Mouse (Mus musculus): ENCODE results near the gene Kcnma1. TPM values are rescaled to one million over a fixed set of nuclear protein-coding genes. Genes with fewer than 3 reads are reported as not detected.

Kcnma1 gene
- polyA plus RNA-seq, 1 experiment, result 0.29 TPM

DNA sequence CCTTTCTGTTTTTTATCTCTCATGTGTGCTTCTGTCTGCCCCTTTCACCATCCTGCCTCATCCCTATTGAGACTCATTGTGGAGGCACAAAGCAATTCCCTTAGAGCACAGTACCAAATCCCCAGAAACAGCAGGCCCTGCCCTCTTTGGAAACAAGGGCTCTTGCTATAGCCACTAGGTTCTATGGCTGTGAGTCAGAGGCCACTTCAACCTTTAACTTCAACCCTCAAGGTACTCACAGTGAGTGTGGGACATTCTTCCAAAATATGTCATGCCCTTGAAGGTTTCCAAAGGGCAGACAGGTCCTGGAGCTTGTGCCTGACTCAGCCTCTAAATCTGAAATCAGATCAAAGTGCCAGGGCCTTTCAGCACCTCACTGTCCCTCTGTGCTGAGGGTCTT, 272.8 kb downstream of the Kcnma1 start:
- no peaks in the 10 kb centered on the region for H3K36me3 ChIP-seq (ENCODE audit: control insufficient read depth, insufficient read depth, low read length)
- no peak for DNase-seq (ENCODE audit: low read depth in 1 of 2, low spot score in 2 of 2)

DNA sequence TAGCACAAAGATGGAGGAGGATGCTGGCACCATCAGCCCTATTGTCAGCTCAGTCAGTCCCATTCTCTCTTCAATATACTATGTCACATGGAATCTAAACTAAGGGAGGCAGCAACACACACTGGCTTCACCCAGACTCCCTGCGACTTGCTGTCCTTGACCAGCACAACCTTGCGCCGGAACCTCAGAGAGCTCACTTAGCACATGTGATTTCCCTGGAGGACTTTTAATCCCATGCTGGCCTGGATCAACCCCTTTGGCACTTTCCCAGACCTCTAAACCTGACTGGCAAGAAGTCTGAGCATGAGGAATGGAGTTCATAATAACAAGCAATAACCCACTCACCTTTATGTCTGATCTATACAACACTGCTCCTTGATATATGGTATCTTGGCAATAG, 280.1 kb downstream of the Kcnma1 start:
- no peak for DNase-seq (ENCODE audit: low read depth in 1 of 2, low spot score in 2 of 2)
- Histone ChIP-seq H3K27me3 (ENCODE audit: control insufficient read depth, insufficient read depth, low read length) (no peaks in the 10 kb centered on the region), H3K4me3 (ENCODE audit: extremely low read depth, insufficient read depth, insufficient read length) (no peak overlapping the region), H3K4me1 (ENCODE audit: control insufficient read depth, insufficient read depth, insufficient read length) (no peaks in the 10 kb centered on the region), H3K27ac (ENCODE audit: insufficient read depth, low read length) (no peak overlapping the region), H3K36me3 (ENCODE audit: control insufficient read depth, insufficient read depth, low read length) (no peaks in the 10 kb centered on the region)
- 89% methylated on average over 3 of the region's 3 CpGs for whole genome bisulfite sequencing
- TF ChIP-seq POLR2A (IDR thresholded peaks at IDR 0.05; ENCODE audit: low read depth, low read length), result no peak
- TF ChIP-seq CTCF (IDR thresholded peaks at IDR 0.05; ENCODE audit: extremely low read depth, insufficient read depth, insufficient read length, insufficient replicate concordance), result no peak

More for the DNA sequence above, 272.8 kb downstream of the Kcnma1 start:
- no peak for TF ChIP-seq CTCF (IDR thresholded peaks at IDR 0.05; ENCODE audit: extremely low read depth, insufficient read depth, insufficient read length, insufficient replicate concordance)
- no peak for TF ChIP-seq POLR2A (IDR thresholded peaks at IDR 0.05; ENCODE audit: low read depth, low read length)
- no peak overlapping the region for H3K27ac ChIP-seq (ENCODE audit: insufficient read depth, low read length)
- no peaks in the 10 kb centered on the region for H3K4me1 ChIP-seq (ENCODE audit: control insufficient read depth, insufficient read depth, insufficient read length)
- no peaks in the 10 kb centered on the region for H3K27me3 ChIP-seq (ENCODE audit: control insufficient read depth, insufficient read depth, low read length)
- H3K4me3 ChIP-seq (ENCODE audit: extremely low read depth, insufficient read depth, insufficient read length), result no peak overlapping the region

GRCm38 (mm10) chr14:23729377-23729776, 284.9 kb downstream of the Kcnma1 start:
- 48% methylated on average over 2 of the region's 2 CpGs for WGBS

DNA sequence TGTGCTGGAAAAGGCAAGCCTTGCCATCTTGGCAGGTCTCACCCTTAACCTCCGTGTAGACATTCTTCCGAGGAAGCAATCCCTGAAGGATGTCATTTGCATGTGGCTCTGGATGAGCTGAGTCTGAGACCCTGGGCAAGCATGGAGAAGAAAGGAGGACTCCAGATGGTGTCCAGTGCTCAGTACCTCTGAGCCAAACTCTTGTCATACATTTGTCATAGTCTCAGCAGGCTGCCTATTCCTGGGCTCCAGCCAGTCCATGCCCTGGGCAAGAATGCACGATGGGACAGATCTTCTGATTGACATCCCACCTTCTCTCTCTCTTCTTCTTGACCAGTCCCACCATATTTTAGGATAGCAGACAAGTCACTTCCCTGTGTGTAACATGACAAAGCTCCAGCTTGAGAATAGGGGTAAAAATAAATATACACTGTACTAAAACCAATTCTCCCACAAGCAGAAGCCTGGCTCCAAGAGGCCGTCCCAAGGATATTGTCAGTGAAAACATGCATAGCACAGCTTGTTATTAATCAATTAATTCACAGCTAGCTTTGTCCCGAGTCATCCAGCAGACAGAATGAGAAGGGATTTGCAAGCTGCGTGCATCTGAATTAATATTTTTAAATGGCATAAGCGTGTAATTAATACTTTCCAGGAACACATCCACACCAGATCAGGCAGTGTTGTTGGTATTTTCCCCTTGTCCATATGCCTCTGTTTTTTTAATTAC, 290.4 kb downstream of the Kcnma1 start:
- no peak overlapping the region for H3K27ac ChIP-seq (ENCODE audit: insufficient read depth, low read length)
- no peaks in the 10 kb centered on the region for H3K4me1 ChIP-seq (ENCODE audit: control insufficient read depth, insufficient read depth, insufficient read length)
- 82% methylated on average over 7 of the region's 7 CpGs for WGBS
- no peak overlapping the region for H3K4me3 ChIP-seq (ENCODE audit: extremely low read depth, insufficient read depth, insufficient read length)
- TF ChIP-seq CTCF (IDR thresholded peaks at IDR 0.05; ENCODE audit: extremely low read depth, insufficient read depth, insufficient read length, insufficient replicate concordance), result no peak
- no peak for DNase-seq (ENCODE audit: low read depth in 1 of 2, low spot score in 2 of 2)
- no peaks in the 10 kb centered on the region for H3K27me3 ChIP-seq (ENCODE audit: control insufficient read depth, insufficient read depth, low read length)
- no peaks in the 10 kb centered on the region for H3K36me3 ChIP-seq (ENCODE audit: control insufficient read depth, insufficient read depth, low read length)

More at GRCm38 (mm10) chr14:23729377-23729776, 284.9 kb downstream of the Kcnma1 start:
- no peak for DNase-seq (ENCODE audit: low read depth in 1 of 2, low spot score in 2 of 2)
- no peaks in the 10 kb centered on the region for H3K36me3 ChIP-seq (ENCODE audit: control insufficient read depth, insufficient read depth, low read length)
- no peak overlapping the region for H3K27ac ChIP-seq (ENCODE audit: insufficient read depth, low read length)
- no peak overlapping the region for H3K4me3 ChIP-seq (ENCODE audit: extremely low read depth, insufficient read depth, insufficient read length)
- TF ChIP-seq POLR2A (IDR thresholded peaks at IDR 0.05; ENCODE audit: low read depth, low read length) (no peak), CTCF (IDR thresholded peaks at IDR 0.05; ENCODE audit: extremely low read depth, insufficient read depth, insufficient read length, insufficient replicate concordance) (no peak)
- H3K27me3 ChIP-seq (ENCODE audit: control insufficient read depth, insufficient read depth, low read length), result no peaks in the 10 kb centered on the region
- H3K4me1 ChIP-seq (ENCODE audit: control insufficient read depth, insufficient read depth, insufficient read length), result no peaks in the 10 kb centered on the region

- no peak for TF ChIP-seq CTCF (IDR thresholded peaks at IDR 0.05; ENCODE audit: extremely low read depth, insufficient read depth, insufficient read length, insufficient replicate concordance)
- no peak for TF ChIP-seq POLR2A (IDR thresholded peaks at IDR 0.05; ENCODE audit: low read depth, low read length)
- WGBS, result 85% methylated on average over 3 of the region's 3 CpGs
- no peak for DNase-seq (ENCODE audit: low read depth in 1 of 2, low spot score in 2 of 2)
These were observed 295.0 kb downstream of the Kcnma1 start for GRCm38 (mm10) chr14:23719246-23719645.

DNA sequence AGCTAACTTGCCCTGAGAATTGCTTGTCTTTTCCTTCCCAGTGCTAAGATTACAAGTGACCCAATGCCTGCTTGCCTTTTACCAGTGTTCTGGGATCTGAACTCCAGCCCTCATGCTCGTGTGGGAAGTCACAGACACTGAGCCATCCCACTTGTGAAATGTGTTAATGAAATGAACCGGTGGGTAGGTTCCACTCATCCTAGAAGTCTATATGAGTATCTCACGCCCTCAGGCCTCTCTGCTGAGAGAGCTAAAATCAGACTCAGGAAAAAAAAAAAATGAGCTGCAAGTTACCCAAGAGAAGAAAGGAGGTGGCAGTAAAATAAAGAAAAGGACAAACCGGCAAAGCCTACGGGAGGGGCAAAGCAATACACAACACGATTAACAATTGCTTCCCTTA, 295.6 kb downstream of the Kcnma1 start:
- DNase-seq (ENCODE audit: low read depth in 1 of 2, low spot score in 2 of 2), result no peak
- H3K4me3 ChIP-seq (ENCODE audit: extremely low read depth, insufficient read depth, insufficient read length), result no peak overlapping the region
- WGBS, result 82% methylated on average over 6 of the region's 6 CpGs
- no peak overlapping the region for H3K27ac ChIP-seq (ENCODE audit: insufficient read depth, low read length)
- no peaks in the 10 kb centered on the region for H3K36me3 ChIP-seq (ENCODE audit: control insufficient read depth, insufficient read depth, low read length)
- no peaks in the 10 kb centered on the region for H3K4me1 ChIP-seq (ENCODE audit: control insufficient read depth, insufficient read depth, insufficient read length)
- H3K27me3 ChIP-seq (ENCODE audit: control insufficient read depth, insufficient read depth, low read length), result no peaks in the 10 kb centered on the region
- no peak for TF ChIP-seq CTCF (IDR thresholded peaks at IDR 0.05; ENCODE audit: extremely low read depth, insufficient read depth, insufficient read length, insufficient replicate concordance)
- TF ChIP-seq POLR2A (IDR thresholded peaks at IDR 0.05; ENCODE audit: low read depth, low read length), result no peak

More at GRCm38 (mm10) chr14:23719246-23719645, 295.0 kb downstream of the Kcnma1 start:
- Histone ChIP-seq H3K36me3 (ENCODE audit: control insufficient read depth, insufficient read depth, low read length) (no peaks in the 10 kb centered on the region), H3K4me3 (ENCODE audit: extremely low read depth, insufficient read depth, insufficient read length) (no peak overlapping the region), H3K4me1 (ENCODE audit: control insufficient read depth, insufficient read depth, insufficient read length) (no peaks in the 10 kb centered on the region), H3K27ac (ENCODE audit: insufficient read depth, low read length) (no peak overlapping the region), H3K27me3 (ENCODE audit: control insufficient read depth, insufficient read depth, low read length) (no peaks in the 10 kb centered on the region)

DNA sequence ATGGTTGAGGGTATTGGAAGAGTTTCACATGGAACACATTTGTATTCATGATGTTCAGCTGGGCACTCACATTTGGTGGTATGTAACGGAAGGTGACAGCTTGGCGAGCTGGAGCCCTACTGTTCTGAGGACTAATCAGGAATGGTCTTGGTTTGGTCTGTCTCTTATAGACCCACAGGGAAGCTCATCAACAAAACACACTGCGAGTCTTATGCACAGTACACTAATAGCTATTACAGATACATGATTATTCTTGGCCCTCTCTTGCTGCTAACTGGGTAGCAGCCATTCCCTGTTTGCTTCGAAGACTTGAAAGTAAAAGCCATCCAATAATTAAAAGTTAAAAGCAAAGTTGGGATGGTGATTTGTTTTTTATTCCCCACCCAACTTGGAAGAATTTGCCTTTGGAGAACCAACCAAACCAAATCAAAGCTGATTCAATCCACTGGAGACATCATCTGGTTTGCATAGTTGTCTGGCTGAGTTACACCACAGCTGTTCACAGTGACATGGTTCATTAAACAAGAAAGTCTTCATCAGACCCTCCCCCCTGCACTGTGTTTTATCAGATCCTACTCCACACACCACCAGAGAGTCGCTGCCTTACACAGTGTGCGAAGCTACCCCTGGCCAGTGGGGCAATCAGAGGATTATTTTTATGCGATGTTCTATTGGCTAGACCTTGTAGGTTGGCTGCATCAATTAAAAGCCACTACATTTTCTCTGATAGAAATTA, 299.7 kb downstream of the Kcnma1 start:
- H3K4me1 ChIP-seq (ENCODE audit: control insufficient read depth, insufficient read depth, insufficient read length), result no peaks in the 10 kb centered on the region
- no peak overlapping the region for H3K4me3 ChIP-seq (ENCODE audit: extremely low read depth, insufficient read depth, insufficient read length)
- no peaks in the 10 kb centered on the region for H3K27me3 ChIP-seq (ENCODE audit: control insufficient read depth, insufficient read depth, low read length)
- H3K27ac ChIP-seq (ENCODE audit: insufficient read depth, low read length), result no peak overlapping the region
- no peaks in the 10 kb centered on the region for H3K36me3 ChIP-seq (ENCODE audit: control insufficient read depth, insufficient read depth, low read length)
- no peak for DNase-seq (ENCODE audit: low read depth in 1 of 2, low spot score in 2 of 2)
- WGBS, result 93% methylated on average over 7 of the region's 7 CpGs
- no peak for TF ChIP-seq POLR2A (IDR thresholded peaks at IDR 0.05; ENCODE audit: low read depth, low read length)
